Mouse (Mus musculus) lung, postnatal 4 days (tissue): Measurements from ENCODE around the gene Pdcl.

ENCODE experiments used
- DNase-seq, 2 experiments: peaks; one replicate each; pipeline ENCODE4 v3.0.0; 2021

Pdcl gene

GRCm38 (mm10) chr2:37358633-37359540, at the start of gene Pdcl:
Gene Pdcl, minus strand, starts transcription at chr2:37359332.
- DNase-seq: peak; percentile 93 to 95

- DNase-seq: no peak
Measured at GRCm38 (mm10) chr2:37395539-37395938, 36.4 kb upstream of the Pdcl start.

GRCm38 (mm10) chr2:37382921-37383320, 23.8 kb upstream of the Pdcl start:
- DNase-seq: no peak

GRCm38 (mm10) chr2:37380189-37380588, 21.1 kb upstream of the Pdcl start:
- DNase-seq: peak in 1 of 2 experiments; percentile 66

GRCm38 (mm10) chr2:37376018-37376417, 16.9 kb upstream of the Pdcl start:
- no peak for DNase-seq

GRCm38 (mm10) chr2:37370651-37371050, 11.5 kb upstream of the Pdcl start:
- no peak for DNase-seq

GRCm38 (mm10) chr2:37359908-37360307, 776 bp upstream of the Pdcl start:
- no peak for DNase-seq

GRCm38 (mm10) chr2:37355571-37355970, 3.6 kb downstream of the Pdcl start:
- no peak for DNase-seq

- DNase-seq: no peak
Measured at GRCm38 (mm10) chr2:37351671-37352070, 7.5 kb downstream of the Pdcl start.

- peak; percentile 35 to 62 for DNase-seq
Measured at GRCm38 (mm10) chr2:37338497-37339187, 20.5 kb downstream of the Pdcl start.

- DNase-seq: no peak
Measured at GRCm38 (mm10) chr2:37333321-37333720, 25.8 kb downstream of the Pdcl start.

GRCm38 (mm10) chr2:37326215-37326614, 32.9 kb downstream of the Pdcl start, which contains the start of gene Olfr368:
Gene Olfr368, plus strand, starts transcription at chr2:37326515.
- DNase-seq: no peak
